Mouse (Mus musculus) lung, postnatal 10 days (tissue): ENCODE measurements at regions not wholly inside any gene's neighbourhood (a gene's known extent, or its start where the extent isn't known, plus 50 kb on each side); places are given as distances from the start of the nearest gene placed in this dataset.

ENCODE experiments used
- DNase-seq: peaks from one replicate; pipeline ENCODE4 v3.0.0; 2021

DNA sequence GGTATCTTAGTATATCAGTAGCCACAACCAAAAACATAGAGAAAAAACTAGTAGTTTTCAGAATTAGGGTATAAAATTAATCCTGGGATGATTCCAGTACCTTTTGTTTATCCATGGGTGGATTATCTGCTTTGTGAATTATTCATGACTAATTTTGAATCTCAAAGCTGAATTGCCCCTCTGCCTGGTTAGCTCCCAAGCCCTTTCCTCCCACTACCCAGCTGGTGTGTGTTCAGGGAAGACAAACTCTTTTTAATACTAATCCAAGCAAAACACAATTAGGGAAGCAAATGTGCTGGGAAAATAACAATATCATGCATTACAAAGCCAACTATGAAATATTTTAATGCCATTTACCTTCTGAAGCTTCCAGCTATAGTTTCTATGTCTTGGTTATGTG lies 347.4 kb downstream of the Gm43517 start:
- no peak for DNase-seq

DNA sequence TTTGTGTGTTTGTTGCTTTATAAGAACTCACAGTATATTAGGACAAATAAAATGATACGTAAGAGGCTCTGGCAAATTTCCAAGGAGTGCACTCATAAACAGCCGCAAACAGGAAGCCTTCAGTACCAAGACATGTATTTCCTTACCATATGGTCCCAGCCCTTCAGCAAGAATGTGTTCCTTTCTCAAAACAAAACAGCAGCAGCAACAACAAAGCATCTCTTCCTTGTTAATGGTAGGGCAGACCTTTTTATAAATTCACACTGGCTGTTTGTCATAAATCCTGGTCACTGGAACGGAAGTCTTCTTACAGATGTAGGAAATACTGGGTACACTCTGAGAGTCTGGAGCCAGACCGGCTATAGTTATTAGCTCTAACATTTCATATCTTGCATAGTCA lies 352.1 kb downstream of the Gm43517 start:
- DNase-seq, result peak; percentile 4

DNA sequence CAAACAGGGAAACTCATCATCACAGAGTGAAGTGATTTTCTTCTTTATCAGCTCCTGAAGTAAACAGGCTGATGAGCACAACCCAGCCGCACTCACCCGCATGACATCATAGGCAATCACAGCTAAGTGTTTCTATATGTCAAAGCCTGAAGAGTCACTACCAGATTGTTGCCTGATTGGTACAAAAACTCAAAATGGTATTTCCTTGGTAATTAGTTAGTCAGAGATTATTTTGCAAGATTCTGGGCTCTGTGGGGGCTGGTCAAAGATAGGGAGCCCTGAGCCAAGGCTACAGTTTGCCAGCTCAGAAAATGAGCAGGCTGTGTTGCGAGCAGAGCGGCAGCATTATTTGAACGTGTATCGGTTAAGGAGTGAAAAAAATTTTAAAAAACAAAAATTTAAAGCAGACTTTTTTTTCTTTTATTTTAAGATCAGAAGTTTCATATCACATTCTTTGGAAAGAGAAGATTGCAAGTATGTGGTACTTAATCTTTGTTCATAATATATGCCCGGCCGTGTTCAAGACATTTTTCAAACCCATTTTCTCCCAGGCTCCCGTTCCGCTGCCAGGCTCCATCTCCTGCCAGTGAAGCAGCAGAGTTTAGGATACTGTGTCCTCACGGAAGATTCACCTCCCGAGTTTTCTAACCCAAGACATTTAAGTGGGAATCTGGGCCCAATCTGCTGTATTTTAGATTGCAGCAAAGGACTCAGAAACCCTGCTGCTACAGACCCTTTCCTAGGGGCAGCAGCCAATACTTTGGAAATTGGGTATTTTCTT lies 355.2 kb downstream of the Gm43517 start:
- no peak for DNase-seq

DNA sequence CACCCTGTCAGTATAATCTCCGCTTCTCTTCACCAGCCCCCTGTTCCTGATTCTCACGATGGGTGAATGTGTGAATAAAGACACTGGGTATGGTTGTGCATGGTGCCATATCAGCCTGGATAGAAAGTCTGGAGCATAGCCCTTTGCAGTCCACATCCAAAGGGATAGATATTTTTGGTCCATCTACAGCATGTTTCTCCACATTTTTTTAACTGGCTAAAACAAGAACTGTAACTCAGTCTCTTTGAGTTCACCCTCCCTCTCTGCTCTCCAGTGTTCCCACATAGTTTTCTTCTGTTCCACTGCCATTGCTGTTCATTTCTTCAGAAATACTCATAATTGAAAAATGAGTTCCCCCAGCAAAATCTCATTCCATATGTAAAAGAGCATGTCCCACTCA lies 358.4 kb downstream of the Gm43517 start:
- DNase-seq, result no peak

DNA sequence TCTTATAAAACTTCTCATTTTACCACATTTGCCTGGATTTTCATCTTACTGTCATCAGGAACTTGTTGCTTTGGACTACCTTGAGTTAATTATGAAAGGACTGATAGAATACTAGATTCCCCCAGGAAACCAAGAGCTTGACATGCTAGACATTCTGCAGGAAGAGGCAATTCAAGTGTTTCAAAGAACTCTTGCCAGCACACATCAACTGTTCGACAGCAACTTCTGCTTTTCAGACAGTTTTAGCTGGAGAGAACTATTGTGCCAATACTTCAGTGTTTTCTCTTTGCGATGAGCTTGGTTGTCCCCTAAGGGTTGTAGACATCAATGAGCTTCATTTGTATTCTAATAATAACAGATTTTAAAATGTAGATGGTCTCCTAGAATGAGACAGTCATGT lies 362.1 kb downstream of the Gm43517 start:
- DNase-seq, result no peak

DNA sequence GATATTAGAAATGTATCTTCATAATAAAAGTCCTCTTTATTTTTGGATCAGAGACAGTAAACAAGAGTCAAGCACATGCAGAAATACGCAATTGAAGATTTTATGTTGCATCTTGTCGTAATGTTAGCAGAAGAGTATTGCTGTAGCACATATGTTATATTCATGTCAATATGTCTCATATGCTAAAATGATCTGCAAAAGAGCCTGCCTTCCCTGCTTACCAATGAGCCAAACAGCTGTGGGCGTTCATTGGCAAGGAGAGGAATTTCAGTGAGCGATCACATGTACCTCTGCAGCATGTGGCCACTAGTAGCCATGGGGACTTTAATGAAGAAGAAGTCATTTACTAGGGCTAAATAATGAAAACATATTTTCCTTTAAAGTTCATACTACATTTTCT lies 373.4 kb downstream of the Gm43517 start:
- DNase-seq, result no peak

DNA sequence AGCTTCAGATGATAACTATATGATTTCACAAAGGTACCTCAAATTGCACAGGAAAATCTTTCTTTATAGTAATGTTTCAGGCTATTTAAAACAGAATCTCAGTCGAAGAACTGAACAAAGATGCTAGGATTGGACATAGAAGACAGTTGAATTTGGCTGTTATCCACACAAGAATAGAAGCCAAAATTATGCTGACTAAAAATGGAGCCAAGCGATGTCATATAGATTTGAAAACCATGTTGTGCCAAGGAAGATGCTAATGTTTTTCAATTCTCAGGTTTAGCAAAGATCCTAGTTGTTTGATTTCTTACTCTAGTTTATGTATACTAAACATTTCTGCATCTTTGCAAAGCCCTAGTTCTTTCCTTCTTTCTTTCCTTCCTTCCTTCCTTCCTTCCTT lies 379.6 kb downstream of the Gm43517 start:
- no peak for DNase-seq

DNA sequence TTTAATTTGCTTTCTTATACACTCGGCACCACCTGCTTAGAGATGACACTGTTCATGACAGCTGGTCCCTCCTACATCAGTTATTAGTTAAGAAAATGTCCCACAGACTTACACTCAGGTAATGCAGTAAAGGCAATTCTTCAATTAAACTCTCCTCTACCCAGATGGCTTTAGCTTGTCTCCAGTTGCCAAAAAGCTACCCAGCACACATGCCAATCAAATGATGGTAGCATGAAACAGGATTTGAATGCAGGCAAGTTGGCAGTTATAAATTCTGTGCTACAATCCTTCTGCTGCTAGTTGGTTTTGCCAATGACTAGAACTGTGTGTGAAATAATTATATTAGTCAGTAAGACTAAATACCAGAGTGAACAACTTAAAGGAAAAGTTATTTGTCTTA lies 423.4 kb downstream of the Gm43517 start:
- no peak for DNase-seq

DNA sequence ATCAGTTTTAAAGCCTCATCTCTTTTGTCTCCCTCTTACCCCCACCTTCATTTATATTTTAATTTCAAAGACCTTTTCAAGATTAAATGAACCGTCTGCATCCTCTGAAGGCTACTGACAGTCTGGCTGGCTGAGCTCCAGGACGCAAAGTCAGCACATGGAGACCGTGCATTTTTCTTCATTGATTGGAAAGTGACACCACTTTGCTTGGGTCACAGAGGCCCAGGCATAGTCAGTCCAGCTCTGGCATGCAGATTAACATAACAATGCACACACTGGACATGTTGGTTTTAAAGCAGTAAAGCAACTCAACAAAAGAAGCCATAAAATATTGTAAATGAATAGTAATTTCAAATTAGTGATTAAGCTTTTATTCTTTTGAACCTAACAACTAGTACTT lies 429.7 kb downstream of the Gm43517 start:
- DNase-seq, result no peak

DNA sequence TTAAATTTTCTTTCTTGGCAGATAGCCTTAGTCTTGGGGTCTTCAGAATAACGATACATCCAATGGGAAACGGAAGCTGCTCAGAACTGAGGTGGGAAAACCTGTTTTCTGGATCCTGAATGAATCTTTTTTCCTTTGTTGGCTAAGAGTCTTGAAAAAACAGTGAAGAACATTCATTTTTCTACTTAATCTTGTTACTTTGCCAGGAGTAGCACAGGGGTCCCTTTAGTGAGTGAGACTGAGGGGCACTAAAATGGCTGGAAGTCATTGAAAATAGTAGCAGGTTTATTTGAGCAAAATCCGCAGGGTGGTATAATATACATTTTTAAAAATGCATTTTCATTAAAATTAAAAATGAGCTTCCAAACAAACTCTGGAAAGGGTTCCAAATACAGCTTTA lies 442.8 kb downstream of the Gm43517 start:
- DNase-seq, result no peak

DNA sequence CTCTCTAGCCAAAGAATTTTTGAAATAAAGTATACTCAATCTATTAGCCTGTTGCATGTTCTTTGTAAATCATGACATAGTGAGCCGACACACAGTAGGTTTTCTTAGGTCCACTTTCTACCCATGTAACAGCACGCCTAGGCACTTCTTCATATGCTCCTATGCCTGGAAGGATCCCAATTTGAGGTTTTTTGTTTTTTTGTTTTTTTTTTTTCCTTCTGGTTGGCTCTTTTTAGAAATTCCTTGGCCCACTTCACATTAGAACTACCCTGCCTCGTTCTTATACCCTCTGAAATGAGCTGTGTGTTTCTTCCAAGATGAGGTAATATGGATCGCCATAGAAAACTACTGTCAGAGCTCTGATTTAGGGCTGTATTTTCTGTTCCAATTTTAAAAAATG lies 443.6 kb downstream of the Gm43517 start:
- no peak for DNase-seq

DNA sequence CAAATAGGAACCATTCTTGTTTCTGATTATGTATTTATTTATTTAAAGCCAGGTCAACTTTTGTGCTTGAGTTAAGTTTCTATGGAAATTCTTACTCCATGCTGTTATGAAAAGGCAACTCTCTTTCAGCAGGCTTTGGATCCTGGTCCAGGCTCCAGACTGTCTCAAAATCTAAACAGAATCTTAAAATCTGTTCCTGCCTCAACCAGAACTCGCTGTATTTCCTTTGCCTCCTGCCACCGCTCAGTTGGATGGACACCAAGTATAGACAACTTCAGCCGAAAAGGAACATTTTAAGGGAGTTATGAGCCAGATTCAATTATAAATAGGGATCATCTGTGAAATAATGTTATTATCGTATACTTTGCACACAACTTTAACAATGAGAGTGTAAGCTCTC lies 445.7 kb downstream of the Gm43517 start:
- DNase-seq, result no peak

DNA sequence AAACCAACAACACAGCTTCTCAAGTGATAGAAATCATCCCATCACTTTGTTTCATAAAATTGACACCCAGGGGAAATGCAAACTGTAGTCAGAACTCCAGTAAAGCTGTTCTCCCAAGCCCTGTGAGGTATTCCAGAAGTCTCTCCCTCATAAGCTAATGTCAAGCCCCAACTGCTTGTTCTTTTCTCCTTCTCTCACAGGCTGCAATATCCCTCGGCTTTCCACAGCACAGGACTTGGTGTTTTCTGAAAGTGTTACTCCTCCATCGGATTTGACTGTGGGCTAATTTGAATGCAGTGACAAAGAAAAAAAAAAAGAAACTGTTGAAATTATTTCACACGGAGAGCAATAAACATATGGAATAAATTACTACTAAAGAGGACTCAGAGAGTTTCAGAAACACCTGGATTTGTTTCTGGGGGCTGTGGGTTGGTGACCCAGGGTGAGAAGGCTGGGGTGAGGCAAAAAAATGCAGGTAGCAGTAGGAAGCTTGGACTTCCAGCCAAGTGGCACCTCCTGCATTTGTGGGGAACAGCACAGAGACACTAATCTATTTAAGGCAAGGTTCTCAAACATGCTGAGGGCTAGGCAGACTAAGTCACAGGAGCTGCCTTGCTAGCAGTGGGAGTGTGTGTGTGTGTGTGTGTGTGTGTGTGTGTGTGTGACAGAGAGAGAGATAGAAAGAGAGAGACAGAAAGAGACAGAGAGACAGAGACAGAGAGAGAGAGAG lies 447.3 kb downstream of the Gm43517 start:
- DNase-seq, result no peak

DNA sequence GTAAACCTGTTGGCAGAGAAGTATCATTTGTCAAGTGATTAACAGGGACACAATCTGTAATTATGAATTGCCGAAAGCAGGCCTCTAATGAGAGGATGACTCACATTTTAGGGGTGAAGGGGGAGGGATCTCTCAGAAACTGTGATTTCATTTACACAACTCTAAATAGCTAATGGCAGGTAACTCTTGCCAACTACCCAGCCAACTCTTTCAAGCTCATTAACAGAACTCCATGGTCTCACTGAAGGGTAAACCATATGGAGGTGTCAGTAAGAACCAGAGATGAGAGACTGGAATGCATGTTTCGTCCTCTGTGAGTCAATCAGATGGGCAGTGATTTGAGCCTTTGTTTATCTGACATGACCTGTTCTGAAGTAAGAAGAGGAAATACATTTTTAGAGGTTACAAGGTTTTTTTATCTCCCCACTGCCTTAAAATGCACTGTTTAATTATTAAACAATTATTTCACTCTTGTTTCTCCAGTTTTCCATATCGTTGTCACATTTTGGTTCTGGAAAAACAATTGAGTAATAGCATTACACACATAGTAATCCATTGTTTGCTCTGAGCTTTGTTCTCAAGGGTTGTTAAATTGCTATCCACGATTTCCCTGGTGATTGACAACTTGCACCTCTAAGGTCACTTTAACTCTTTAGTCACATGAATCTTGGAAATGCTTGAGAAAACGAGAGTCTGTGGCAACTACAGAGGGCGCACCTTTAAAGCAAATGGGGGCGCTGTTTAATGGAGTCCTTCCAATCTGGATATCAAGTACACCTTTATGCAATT lies 451.5 kb downstream of the Gm43517 start:
- no peak for DNase-seq

DNA sequence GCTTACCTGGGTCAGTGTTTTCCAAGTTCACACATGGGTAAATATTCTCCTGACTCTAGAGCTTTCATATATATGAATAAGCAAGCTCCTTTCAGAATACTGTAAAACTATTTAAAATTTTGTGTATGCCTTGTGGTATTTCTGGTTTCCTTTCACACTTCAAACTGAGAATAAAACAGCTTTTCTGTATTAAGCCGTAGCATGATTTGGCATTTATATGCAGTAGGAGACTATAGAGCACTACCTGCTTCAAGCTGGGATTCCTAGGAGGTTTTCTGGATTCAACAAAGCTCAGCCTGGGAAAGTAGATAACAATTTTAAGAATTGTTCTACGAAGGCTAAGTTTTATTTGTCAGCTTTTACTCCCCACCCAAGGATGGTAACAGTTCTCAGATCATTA lies 500.5 kb downstream of the Gm43517 start:
- DNase-seq, result no peak

DNA sequence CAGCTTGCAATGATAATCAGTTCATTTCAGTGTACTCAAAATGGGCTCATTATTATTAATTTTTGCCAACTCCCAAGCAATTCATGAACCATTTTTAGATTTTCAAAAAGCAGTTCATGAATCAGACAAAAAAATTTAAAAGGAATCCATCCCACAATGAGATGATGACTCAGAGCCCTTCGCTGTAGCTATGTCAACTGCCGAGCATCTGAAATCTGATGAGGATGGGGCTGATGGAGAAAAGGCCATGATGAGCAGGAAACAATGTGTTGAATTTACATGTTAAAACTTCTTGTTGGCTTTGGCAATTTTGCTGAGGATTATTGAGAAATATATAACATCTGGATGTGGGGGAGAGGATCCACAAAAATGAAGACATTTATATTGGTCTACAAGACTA lies 502.3 kb downstream of the Gm43517 start:
- no peak for DNase-seq

DNA sequence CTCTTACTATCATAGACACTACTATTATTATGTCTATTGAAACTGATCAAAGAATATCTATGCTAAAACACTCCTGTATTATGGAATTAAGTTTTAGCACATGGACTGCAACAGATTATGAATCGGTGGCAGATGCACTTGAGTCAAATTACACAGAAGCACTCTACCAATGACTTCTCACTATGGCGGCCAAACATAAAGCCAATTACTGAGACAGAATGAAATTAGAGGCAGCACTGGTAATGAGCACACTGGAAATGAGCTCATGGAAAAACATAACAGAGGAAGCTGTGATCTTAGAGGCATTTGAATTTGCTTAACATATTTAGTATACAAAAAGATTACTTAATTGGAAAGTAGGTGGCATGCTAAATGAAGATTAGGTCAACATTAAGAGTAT lies 512.8 kb downstream of the Gm43517 start:
- no peak for DNase-seq

DNA sequence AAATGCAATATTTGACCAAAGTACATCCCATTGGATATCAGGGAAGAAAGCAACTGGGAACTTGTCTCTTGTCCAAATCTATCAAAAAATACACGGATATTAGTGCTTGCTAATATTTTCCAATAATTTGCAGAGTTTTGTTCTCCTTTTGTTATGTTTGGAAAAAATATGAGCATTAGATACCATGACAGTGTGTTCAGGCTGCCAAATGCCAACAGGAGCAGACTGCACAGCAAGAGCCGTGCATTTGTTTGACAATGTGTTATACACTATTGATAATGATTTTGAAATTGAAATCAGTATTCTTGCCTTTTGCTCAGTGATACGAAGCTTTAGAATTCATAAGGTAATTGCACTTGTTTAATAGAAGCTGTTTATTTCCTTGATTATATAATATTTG lies 530.7 kb downstream of the Gm43517 start:
- no peak for DNase-seq

DNA sequence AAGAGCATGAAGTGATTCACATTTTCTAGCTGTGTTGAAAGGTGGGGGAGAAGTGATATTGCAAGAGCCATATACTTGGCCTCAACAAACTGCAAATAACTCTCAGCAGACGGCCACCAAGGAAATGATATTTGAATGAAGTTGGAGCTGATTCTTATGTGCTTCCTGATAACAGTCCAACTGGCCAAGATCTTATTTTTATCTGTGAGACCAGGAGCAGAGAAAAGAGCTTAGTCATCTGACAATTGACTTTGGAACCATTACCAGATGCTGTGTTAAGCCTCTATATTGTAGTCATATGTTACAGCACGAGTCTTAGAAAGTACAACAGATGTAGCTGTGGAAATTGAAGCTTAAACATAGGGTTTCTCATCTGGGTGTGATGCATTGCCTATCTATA lies 536.6 kb downstream of the Gm43517 start:
- DNase-seq, result no peak

DNA sequence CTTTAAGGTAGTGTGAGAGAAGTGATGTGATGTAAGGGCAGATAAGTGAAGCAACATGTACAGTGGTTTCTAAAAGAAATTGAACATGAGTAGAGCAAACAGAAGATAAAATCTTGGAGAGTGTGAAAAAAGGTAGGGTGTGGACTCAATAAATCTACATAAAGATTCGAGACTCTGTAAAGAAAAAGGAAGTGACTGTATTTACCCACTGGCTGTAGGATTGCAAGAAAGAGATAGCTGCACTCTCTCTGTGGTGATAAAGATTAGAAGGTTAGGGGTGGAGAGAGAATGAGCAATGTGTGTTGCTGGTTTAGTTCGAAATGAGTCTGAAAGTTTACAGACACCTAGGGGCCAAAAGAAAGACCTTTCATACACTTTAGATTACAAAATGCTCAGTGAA lies 555.8 kb downstream of the Gm43517 start:
- DNase-seq, result no peak

DNA sequence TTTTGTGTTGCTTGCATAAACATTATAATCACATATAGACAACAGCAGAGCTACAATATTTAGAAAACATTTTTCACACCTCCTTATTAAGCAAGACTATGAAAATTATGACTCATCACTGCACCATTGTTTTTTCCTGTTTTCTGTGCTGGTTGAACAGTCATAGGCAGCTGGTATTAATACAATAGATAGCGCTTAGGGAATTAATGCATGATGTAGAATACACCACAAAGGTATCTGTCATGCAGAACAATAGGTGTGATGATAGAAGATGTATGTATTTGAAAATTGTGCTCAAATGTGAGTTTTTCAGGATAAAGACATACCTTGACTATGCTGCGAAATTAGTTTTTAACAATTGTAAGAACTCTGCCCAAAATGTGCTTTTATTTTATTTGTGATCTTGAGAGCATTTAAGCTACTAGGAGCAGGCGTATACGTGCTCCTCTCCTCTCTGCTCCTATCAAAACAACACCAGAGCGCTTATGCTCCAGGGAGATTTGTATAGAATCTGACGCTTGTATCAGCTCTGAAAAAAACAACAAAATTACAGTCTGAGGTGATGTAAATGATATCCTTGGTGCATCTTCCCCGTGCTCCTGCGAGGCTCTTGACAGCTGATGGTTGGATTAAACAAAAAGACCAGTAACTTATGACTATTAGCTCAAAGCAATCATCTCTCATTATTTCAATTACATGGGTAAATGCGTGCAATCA lies 560.1 kb downstream of the Gm43517 start:
- DNase-seq, result no peak

DNA sequence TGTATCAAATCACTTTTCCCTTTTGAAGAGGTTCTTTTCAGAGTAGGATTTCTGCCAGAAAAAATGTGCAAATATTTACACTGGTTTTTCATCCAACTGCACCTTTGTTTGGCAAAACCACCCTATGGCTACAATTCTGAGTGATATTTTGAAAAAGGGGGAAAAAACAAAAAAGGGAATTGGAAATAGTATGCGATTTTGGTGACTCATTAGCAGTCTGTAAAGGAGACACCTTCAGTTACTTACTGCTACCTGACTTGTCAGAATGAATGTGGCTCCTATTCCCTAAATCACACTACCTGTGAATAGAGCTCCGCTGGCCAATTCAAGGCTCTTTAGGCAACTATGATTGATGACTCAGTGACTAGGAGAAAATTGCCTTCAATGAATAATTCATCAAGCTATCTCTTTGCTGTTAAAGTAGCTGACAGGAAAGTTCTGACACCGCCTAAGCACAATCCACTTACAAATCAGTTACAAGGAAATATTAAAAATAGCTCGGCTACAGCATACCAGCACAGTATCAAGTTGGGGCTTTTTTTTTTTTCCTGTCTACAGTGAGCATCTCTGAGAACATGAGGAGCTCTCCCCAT lies 560.8 kb downstream of the Gm43517 start:
- no peak for DNase-seq

DNA sequence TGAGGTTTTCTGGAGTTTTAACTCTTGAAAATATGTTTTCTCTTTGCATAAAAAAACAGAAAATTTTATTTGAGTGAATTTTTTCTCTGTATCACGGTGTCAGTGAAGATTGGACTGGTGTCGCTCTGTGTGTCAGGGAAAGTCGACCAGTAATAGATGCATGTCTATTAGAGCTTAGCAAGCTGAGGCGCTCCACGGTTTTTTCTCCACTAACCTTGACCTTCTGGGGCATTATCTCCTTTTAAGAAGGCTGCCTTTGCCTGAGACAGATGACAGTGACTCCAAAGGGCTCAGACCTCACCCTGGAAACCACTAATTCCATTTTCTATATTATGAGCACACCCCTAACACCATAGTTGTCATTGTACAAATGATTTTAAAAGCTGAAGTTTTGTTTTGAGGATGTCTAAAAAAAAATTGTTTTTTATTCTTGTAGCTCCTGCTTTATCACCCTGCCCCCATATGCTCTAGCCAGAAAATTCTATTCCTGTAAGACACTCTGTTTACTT lies 561.8 kb downstream of the Gm43517 start:
- no peak for DNase-seq
